Mouse (Mus musculus) gastrocnemius, postnatal 10 days (tissue): Measurements from ENCODE around the gene Gm21292. TPM values are rescaled to one million over a fixed set of nuclear protein-coding genes. Genes with fewer than 3 reads are reported as not detected.
"Not testable (repeated sequence)": the region's sequence is repeated elsewhere in the genome, so short reads cannot be mapped to it uniquely, and the experiment has no call there.

ENCODE experiments used
- DNase-seq: peaks from one replicate; pipeline ENCODE4 v3.0.0; 2021; ENCODE audit warnings: mixed read lengths
- long read RNA-seq, 2 experiments: library from polyadenylated mRNA; stranded (forward); transcript quantifications; one replicate each; pipeline ENCODE4 v2.0.0; 2021
- total RNA-seq, 2 experiments: library from RNA; stranded (reverse); gene quantifications; 2 replicates each; pipeline ENCODE4 v1.2.3; 2021

The Gm21292 gene
- total RNA-seq = not detected
- long read RNA-seq, experiment 1 = 0 reads
- long read RNA-seq, experiment 2 = 0 reads

GRCm38 (mm10) chrY:9133824-9134223 lies at the start of gene Gm21292:
Gm21292 (minus strand) TSS chrY:9133924.
- not testable (repeated sequence) for DNase-seq

Other genes with a start within 250 kb of the Gm21292 start
- not detected for gene Gm21721, start 68.3 kb upstream of the Gm21292 start, total RNA-seq
- not detected for gene Gm21812, start 213.3 kb upstream of the Gm21292 start, total RNA-seq